Mouse (Mus musculus) forebrain, embryonic 14.5 days (tissue): Measurements from ENCODE around the gene Abhd8. TPM values are rescaled to one million over a fixed set of nuclear protein-coding genes. Genes with fewer than 3 reads are reported as not detected.
A peak's percentile ranks its signal among the peaks of the same experiment; 100 is the strongest.

Experiments
- ATAC-seq: fragments of 200-750 bp; cut with Nextera tagmentation; 2 replicates; pipeline ENCODE4 v1.8.0; 2017; ENCODE audit warnings: mild to moderate bottlenecking, moderate library complexity
- DNase-seq: peaks from one replicate; pipeline ENCODE4 v3.0.0-alpha.2; 2015; ENCODE audit warnings: low spot score
- H3K27ac ChIP-seq: fragments of 300-500 bp; sonication (generic); 2 replicates; pipeline ENCODE4 v1.5.1; 2014; ENCODE audit warnings: low read depth, mild to moderate bottlenecking, control low read depth, low read length, moderate library complexity
- H3K27me3 ChIP-seq: fragments of 300-500 bp; sonication (generic); replicated peaks from 2 replicates; pipeline ENCODE4 v1.6.1; 2014; ENCODE audit warnings: low read length, control low read depth, mixed read lengths; ENCODE audit not compliant: control insufficient read depth, insufficient read depth
- H3K36me3 ChIP-seq: fragments of 300-500 bp; sonication (generic); 2 replicates; pipeline ENCODE4 v1.6.1; 2014; ENCODE audit warnings: low read length, control low read depth; ENCODE audit not compliant: control insufficient read depth, insufficient read depth
- H3K4me1 ChIP-seq: fragments of 300-500 bp; sonication (generic); 2 replicates; pipeline ENCODE4 v1.6.1; 2014; ENCODE audit warnings: antibody characterized with exemption, low read length, control low read depth; ENCODE audit not compliant: control insufficient read depth, insufficient read depth
- H3K4me2 ChIP-seq: fragments of 300-500 bp; sonication (generic); 2 replicates; pipeline ENCODE4 v1.6.1; 2014; ENCODE audit warnings: mild to moderate bottlenecking, control low read depth, low read length
- H3K4me3 ChIP-seq: fragments of 300-500 bp; sonication (generic); 2 replicates; pipeline ENCODE4 v1.5.1; 2014; ENCODE audit warnings: low read depth, low read length, control low read depth
- H3K9ac ChIP-seq: fragments of 300-500 bp; sonication (generic); 2 replicates; pipeline ENCODE4 v1.6.1; 2014; ENCODE audit warnings: mild to moderate bottlenecking, low read length, control low read depth, moderate library complexity
- H3K9me3 ChIP-seq: fragments of 300-500 bp; sonication (generic); replicated peaks from 2 replicates; pipeline ENCODE4 v1.6.1; 2016; ENCODE audit warnings: low read length, control low read depth, mixed read lengths; ENCODE audit not compliant: control insufficient read depth
- WGBS: fragments of 180-500 bp; shearing (Covaris S2); extraction: QIAGEN DNeasy Blood & Tissue Kit; methylation state at CpG from one replicate; pipeline ENCODE4 v1.1.7; 2014; 5-methylcytosine and 5-hydroxymethylcytosine counted together
- polyA plus RNA-seq: library from polyadenylated mRNA; unstranded; fragments of >200 nt; fragmentation: Nextera tagmentation; extraction: Ambion mirVana; gene quantifications from 2 replicates; pipeline ENCODE4 v1.2.1, GENCODE M21; 2014

Gene Abhd8
- polyA plus RNA-seq, 1 experiment from 2014 or later: 75.7 TPM

DNA sequence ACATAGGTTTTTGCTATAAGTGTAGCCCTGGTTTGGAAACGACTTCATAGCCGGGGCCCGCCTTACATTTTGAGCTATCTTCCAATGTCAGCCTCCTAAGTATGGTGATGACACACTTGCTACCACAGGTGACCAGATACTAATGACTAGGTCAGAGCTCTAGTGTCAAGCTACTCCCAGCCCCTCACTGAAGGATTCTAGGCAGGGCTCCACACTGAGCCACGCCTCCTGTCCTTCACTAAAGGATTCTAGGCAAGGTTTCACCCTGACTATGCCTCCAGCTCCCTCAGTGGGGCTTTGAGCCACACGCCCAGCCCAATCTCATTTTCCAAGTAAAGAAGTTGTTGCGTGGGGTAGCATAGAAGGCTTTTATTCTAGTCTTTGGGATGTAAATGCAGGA is 2.7 kb downstream of the Abhd8 start:
- 92% methylated on average over 6 of the region's 6 CpGs for WGBS
- Histone ChIP-seq H3K4me2 (no peak overlapping the region), H3K9ac (no peak overlapping the region), H3K27me3 (no peaks in the 10 kb centered on the region), H3K27ac (no peak overlapping the region), H3K4me3 (no peak overlapping the region), H3K4me1 (peaks cover 18% of the 10 kb centered on the region), H3K36me3 (peaks cover 50% of the 10 kb centered on the region), H3K9me3 (no peaks in the 10 kb centered on the region)
- DNase-seq (no peak), ATAC-seq (no peak)

GRCm38 (mm10) chr8:71457659-71458270 is 5.7 kb downstream of the Abhd8 start:
- 90% methylated on average over 20 of the region's 20 CpGs for WGBS
- Histone ChIP-seq H3K9me3 (no peaks in the 10 kb centered on the region), H3K4me3 (no peak overlapping the region), H3K27me3 (no peaks in the 10 kb centered on the region), H3K4me2 (no peak overlapping the region), H3K9ac (0 out of 2 replicates have a peak overlapping the region, but pooled peaks have one; percentile 8), H3K4me1 (peaks cover 8% of the 10 kb centered on the region), H3K27ac (no peak overlapping the region), H3K36me3 (peaks cover 50% of the 10 kb centered on the region)
- ATAC-seq: no peak
- no peak for DNase-seq

GRCm38 (mm10) chr8:71456906-71457305 is 6.5 kb downstream of the Abhd8 start:
- no peak for ATAC-seq
- Histone ChIP-seq H3K27me3 (no peaks in the 10 kb centered on the region), H3K9me3 (no peaks in the 10 kb centered on the region), H3K4me3 (no peak overlapping the region), H3K27ac (no peak overlapping the region), H3K9ac (no peak overlapping the region), H3K4me2 (no peak overlapping the region), H3K36me3 (peaks cover 50% of the 10 kb centered on the region), H3K4me1 (peaks cover under 1% of the 10 kb centered on the region)
- WGBS: 37% methylated on average over 22 of the region's 22 CpGs
- no peak for DNase-seq

DNA sequence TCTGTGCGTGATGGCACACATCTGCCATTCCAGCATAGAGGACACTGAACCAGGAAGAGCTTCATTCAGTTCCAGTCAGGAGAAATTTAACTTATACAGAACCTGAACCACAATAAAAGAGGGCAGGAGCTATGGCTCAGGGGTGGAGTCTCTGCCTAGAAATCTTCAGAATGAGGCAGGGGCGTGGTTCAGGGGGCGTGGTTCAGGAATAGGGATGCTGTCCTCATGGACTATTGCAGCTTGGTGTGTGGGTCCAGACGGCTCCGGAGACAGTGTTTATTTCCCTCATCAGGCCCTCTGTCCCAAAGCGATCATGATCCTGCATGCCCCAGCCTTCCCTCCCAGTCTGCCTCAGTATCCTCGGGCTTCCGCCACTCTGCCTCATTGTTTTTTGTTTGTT is 8.8 kb downstream of the Abhd8 start:
- Histone ChIP-seq H3K27me3 (no peaks in the 10 kb centered on the region), H3K4me2 (no peak overlapping the region), H3K27ac (no peak overlapping the region), H3K4me1 (no peaks in the 10 kb centered on the region), H3K36me3 (peaks cover 30% of the 10 kb centered on the region), H3K9ac (no peak overlapping the region), H3K9me3 (no peaks in the 10 kb centered on the region), H3K4me3 (no peak overlapping the region)
- no peak for ATAC-seq
- no peak for DNase-seq
- WGBS: 82% methylated on average over 8 of the region's 8 CpGs

DNA sequence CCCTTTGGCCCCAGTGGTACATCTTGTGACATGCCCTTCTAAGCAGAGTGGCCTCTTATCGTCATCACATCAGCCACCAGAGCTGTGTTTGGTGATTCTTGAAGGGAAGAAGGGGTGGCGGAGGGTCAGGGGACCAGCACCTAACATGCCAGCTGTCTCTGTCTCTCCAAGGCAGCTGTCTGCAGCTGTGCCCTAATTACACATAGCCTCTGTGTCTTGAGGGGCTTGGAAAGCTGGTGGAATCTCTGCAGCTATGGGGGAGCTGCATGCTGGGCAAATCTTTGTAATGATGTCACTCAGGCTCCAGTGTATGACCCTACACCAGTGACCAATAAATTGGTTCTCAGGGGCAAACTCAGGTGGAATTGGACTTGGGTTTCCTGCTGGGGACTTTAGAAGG is 10.8 kb downstream of the Abhd8 start:
- H3K27ac ChIP-seq: no peak overlapping the region
- H3K9me3 ChIP-seq: no peaks in the 10 kb centered on the region
- H3K4me1 ChIP-seq: no peaks in the 10 kb centered on the region
- 84% methylated on average over 2 of the region's 2 CpGs for WGBS
- no peak overlapping the region for H3K4me3 ChIP-seq
- ATAC-seq: no peak
- H3K27me3 ChIP-seq: no peaks in the 10 kb centered on the region
- H3K4me2 ChIP-seq: no peak overlapping the region
- peaks cover 12% of the 10 kb centered on the region for H3K36me3 ChIP-seq
- no peak overlapping the region for H3K9ac ChIP-seq
- DNase-seq: no peak

- Histone ChIP-seq H3K4me1 (no peaks in the 10 kb centered on the region), H3K27me3 (no peaks in the 10 kb centered on the region)
These were observed 11.7 kb downstream of the Abhd8 start for GRCm38 (mm10) chr8:71451777-71452176.

DNA sequence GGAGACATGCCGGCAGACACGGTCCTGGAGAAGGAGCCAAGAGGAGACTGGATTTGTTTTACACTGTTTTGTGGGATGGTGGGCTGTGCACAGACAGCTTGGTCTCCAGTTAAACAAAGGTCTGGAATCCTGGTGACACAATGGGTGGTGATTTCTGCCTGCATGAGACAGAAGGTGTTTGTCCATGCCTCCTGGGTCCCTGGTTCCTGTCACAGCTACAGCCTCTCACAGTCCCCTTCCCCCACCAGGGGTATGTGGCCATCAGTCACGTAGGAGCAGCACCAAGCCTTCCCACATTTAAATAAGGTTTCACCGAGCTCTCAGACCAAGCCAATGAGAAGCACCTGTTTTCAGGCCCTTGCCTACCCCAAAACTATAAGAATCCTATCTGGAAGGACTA is 12.1 kb downstream of the Abhd8 start:
- Histone ChIP-seq H3K27me3 (no peaks in the 10 kb centered on the region), H3K9ac (no peak overlapping the region), H3K4me3 (no peak overlapping the region), H3K9me3 (no peaks in the 10 kb centered on the region), H3K4me1 (no peaks in the 10 kb centered on the region), H3K36me3 (no peaks in the 10 kb centered on the region), H3K4me2 (no peak overlapping the region), H3K27ac (no peak overlapping the region)
- no peak for ATAC-seq
- WGBS: 68% methylated on average over 4 of the region's 4 CpGs
- DNase-seq: no peak

More at GRCm38 (mm10) chr8:71451777-71452176, 11.7 kb downstream of the Abhd8 start:
- Histone ChIP-seq H3K4me2 (no peak overlapping the region), H3K27ac (no peak overlapping the region), H3K9me3 (no peaks in the 10 kb centered on the region), H3K9ac (no peak overlapping the region), H3K4me3 (no peak overlapping the region), H3K36me3 (peaks cover 3% of the 10 kb centered on the region)
- DNase-seq: no peak
- WGBS: 52% methylated on average over 11 of the region's 11 CpGs
- ATAC-seq: no peak

DNA sequence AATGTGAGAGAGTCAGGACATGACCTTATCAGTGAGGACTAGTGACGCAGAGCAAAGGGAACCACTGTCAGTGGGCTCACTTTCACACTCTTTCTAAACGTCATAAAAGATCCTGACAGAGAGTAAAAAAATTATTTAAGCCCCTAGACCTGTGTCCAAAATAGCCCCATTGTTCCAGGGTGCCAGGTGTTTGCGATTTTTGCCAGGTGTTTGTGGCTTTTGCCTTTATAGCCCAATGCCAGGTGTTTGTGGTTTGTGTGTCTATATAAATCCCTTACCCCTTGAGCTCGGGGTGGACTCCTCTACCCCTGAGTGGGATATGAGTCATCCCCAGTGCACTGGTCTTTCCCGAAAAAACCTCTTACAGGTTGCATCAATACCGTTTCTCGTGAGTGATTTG is 18.4 kb downstream of the Abhd8 start:
- Histone ChIP-seq H3K27ac (no peak overlapping the region), H3K36me3 (no peaks in the 10 kb centered on the region), H3K9ac (no peak overlapping the region), H3K4me3 (no peak overlapping the region), H3K9me3 (no peaks in the 10 kb centered on the region), H3K27me3 (peaks cover 3% of the 10 kb centered on the region; the same call in 1 of the 2 replicates), H3K4me1 (no peaks in the 10 kb centered on the region), H3K4me2 (no peak overlapping the region)
- no peak for DNase-seq
- 84% methylated on average over 7 of the region's 7 CpGs for WGBS
- no peak for ATAC-seq

DNA sequence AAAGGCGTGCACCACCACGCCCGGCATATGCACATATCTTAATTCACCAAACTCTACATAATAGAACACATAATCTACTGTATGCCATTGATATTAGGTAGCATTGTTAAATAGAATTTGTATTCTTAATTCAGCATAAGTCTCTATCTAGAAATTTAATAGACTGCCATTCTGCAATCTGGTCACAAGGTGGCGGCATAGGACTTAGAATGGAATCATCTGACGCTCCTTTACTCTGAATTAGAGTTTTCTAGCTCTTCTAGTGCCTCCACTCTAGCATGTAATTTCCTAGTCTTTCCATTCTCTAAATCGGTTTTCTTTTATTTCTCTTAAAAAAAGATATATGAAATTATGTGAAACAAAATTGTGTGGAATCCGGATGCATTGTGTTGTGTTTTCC is 22.1 kb downstream of the Abhd8 start:
- no peaks in the 10 kb centered on the region for H3K36me3 ChIP-seq
- under 1% methylated on average over 7 of the region's 7 CpGs for WGBS
- no peak overlapping the region for H3K9ac ChIP-seq
- peak; percentile 89 for DNase-seq
- H3K4me2 ChIP-seq: no peak overlapping the region
- H3K27ac ChIP-seq: no peak overlapping the region
- no peak overlapping the region for H3K4me3 ChIP-seq
- H3K27me3 ChIP-seq: peaks cover 3% of the 10 kb centered on the region; the same call in 1 of the 2 replicates
- H3K4me1 ChIP-seq: no peaks in the 10 kb centered on the region
- H3K9me3 ChIP-seq: no peaks in the 10 kb centered on the region
- ATAC-seq: peak; percentile 44; the same call in 1 of the 2 replicates
